In genomic region chr13:30765906-30766305, GRCm38 (mm10) we compare ENCODE assay signal across 14 mouse cellular contexts. TPM values are rescaled to one million over a fixed set of nuclear protein-coding genes. Genes with fewer than 3 reads are reported as not detected.
DNase-seq lines count a peak whose midpoint lies in the region.
"Had no signal": no experiment of that assay in that cellular context is flagged by ENCODE, and none has a peak within 500 bp of the region (broad histone marks: within the 10 kb centered on the region; RNA-seq: fewer than 3 reads in every experiment).

No protein-coding gene starts in this region.

- intact Hi-C loops in heart, postnatal 25 days (cut with DNase I), result no loop called here

- DNase-seq in heart, adult 11 months, result peak; percentile 87
- no peak for DNase-seq in heart, postnatal 25 days (ENCODE audit: low spot score)
- peak; percentile 52 for DNase-seq in induced T-regulatory cell, adult 2 months (ENCODE audit: low read depth)
- peak; percentile 63 for DNase-seq in thymus, postnatal 14 days
- DNase-seq in lung, postnatal 25 days (ENCODE audit: low spot score), result no peak
- DNase-seq in layer of hippocampus, adult 11-12 months (ENCODE audit: low spot score), result no peak
- DNase-seq: adrenal gland, adult 2 months; adrenal gland, postnatal 25 days; cerebellum, adult 18-20 months; cerebellum, adult 9-11 months; cerebellum, postnatal 36 days; gastrocnemius, adult 2 months; gastrocnemius, postnatal 25 days; heart, postnatal 4 days had no signal

RNA-seq across cellular contexts. Expression of gene Irf4, which starts 16.9 kb away (rescaled TPM):
- 1 to 10 TPM in 1 of 2 experiments, under 1 TPM in 1; 0.99 to 1.3 TPM for total RNA-seq in heart, postnatal 25 days (2021)

Comparison
In these comparisons a context has a peak if more than half of its experiments do, and no peak if none do; other contexts are left out.
1. DNase-seq: peak in heart, adult 11 months (single experiment), induced T-regulatory cell, adult 2 months (single experiment) and thymus, postnatal 14 days (single experiment); none in heart, postnatal 25 days (single experiment), lung, postnatal 25 days (single experiment) and layer of hippocampus, adult 11-12 months (single experiment).